Mouse (Mus musculus) lung, embryonic 14.5 days (tissue): ENCODE data around the gene Arpc1b. TPM values are rescaled to one million over a fixed set of nuclear protein-coding genes. Genes with fewer than 3 reads are reported as not detected.
A peak's percentile ranks its signal among the peaks of the same experiment; 100 is the strongest.

Experiments
- ATAC-seq: fragments of 200-750 bp; cut with Nextera tagmentation; 2 replicates; pipeline ENCODE4 v1.8.0; 2017; ENCODE audit warnings: mild to moderate bottlenecking, moderate TSS enrichment, moderate library complexity; ENCODE audit not compliant: insufficient read depth
- DNase-seq: peaks from one replicate; pipeline ENCODE4 v3.0.0-alpha.2; 2015
- H3K27ac ChIP-seq: fragments of 300-500 bp; sonication (generic); 2 replicates; pipeline ENCODE4 v1.5.1; 2014; ENCODE audit warnings: low read depth, mild to moderate bottlenecking, moderate library complexity
- H3K27me3 ChIP-seq: fragments of 300-500 bp; sonication (generic); 2 replicates; pipeline ENCODE4 v1.6.1; 2014; ENCODE audit warnings: low read length, control low read depth; ENCODE audit not compliant: insufficient read depth
- H3K36me3 ChIP-seq: fragments of 300-500 bp; sonication (generic); 2 replicates; pipeline ENCODE4 v1.6.1; 2014; ENCODE audit warnings: control low read depth; ENCODE audit not compliant: insufficient read depth
- H3K4me1 ChIP-seq: fragments of 300-500 bp; sonication (generic); 2 replicates; pipeline ENCODE4 v1.6.1; 2014; ENCODE audit warnings: antibody characterized with exemption, control low read depth; ENCODE audit not compliant: insufficient read depth
- H3K4me2 ChIP-seq: fragments of 300-500 bp; sonication (generic); 2 replicates; pipeline ENCODE4 v1.6.1; 2014; ENCODE audit warnings: mild to moderate bottlenecking
- H3K4me3 ChIP-seq: fragments of 300-500 bp; sonication (generic); 2 replicates; pipeline ENCODE4 v1.5.1; 2014; ENCODE audit warnings: low read depth, low read length
- H3K9ac ChIP-seq: fragments of 300-500 bp; sonication (generic); 2 replicates; pipeline ENCODE4 v1.6.1; 2014
- H3K9me3 ChIP-seq: fragments of 300-500 bp; sonication (generic); 2 replicates; pipeline ENCODE4 v1.6.1; 2016; ENCODE audit warnings: low read depth, low read length, control low read depth
- CTCF ChIP-seq: IDR thresholded peaks from 2 replicates; pipeline ENCODE4 v1.5.1; 2016; ENCODE audit warnings: antibody characterized with exemption, low read depth
- WGBS: fragments of 180-500 bp; shearing (Covaris S2); extraction: QIAGEN DNeasy Blood & Tissue Kit; methylation state at CpG from one replicate; pipeline ENCODE4 v1.1.7; 2014; 5-methylcytosine and 5-hydroxymethylcytosine counted together
- polyA plus RNA-seq: library from polyadenylated mRNA; unstranded; fragments of >200 nt; fragmentation: Nextera tagmentation; extraction: Ambion mirVana; gene quantifications from 2 replicates; pipeline ENCODE4 v1.2.1, GENCODE M21; 2014

Gene Arpc1b
- polyA plus RNA-seq, 1 experiment from 2014 or later, result 189 TPM

GRCm38 (mm10) chr5:145115736-145116135 lies 1.7 kb downstream of the Arpc1b start:
- DNase-seq, result no peak
- 79% methylated on average over 5 of the region's 5 CpGs for WGBS
- H3K4me3 ChIP-seq, result peak overlapping the region; percentile 3; the same call in 1 of the 2 replicates

DNA sequence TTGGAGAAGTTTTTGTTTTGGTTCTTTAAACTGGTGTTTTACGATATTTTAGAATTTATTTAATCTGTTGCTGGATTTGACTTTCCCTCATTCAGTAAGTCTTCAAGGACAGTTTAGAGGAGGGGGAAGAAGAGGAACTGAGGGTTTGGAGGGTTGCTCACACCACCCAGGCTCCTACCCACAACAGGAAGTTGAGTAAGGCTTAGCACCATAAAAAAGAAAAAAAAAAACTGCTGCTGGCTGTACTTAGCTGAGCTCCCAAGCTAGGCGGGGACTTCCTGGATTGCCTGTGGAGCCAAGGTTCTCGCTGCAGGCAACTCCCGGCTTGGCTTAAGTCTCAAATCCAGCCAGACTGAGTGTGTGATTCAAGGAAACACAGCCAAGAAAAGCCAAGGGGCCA lies 2.3 kb downstream of the Arpc1b start:
- 27% methylated on average over 4 of the region's 4 CpGs for WGBS
- ATAC-seq (peak; percentile 53), DNase-seq (peak; percentile 90)
- Histone ChIP-seq H3K27me3 (no peaks in the 10 kb centered on the region), H3K4me1 (no peaks in the 10 kb centered on the region), H3K9ac (no peak overlapping the region), H3K4me3 (peak overlapping the region; percentile 3; the same call in 1 of the 2 replicates), H3K27ac (peak overlapping the region; percentile 88), H3K9me3 (no peaks in the 10 kb centered on the region), H3K36me3 (no peaks in the 10 kb centered on the region), H3K4me2 (peak overlapping the region; percentile 78)
- TF ChIP-seq CTCF, result no peak

More at GRCm38 (mm10) chr5:145115736-145116135, 1.7 kb downstream of the Arpc1b start:
- Histone ChIP-seq H3K4me2 (peak overlapping the region; percentile 78), H3K27ac (peak overlapping the region; percentile 88), H3K9me3 (no peaks in the 10 kb centered on the region), H3K9ac (no peak overlapping the region), H3K4me1 (no peaks in the 10 kb centered on the region), H3K36me3 (peaks cover 2% of the 10 kb centered on the region; the same call in 1 of the 2 replicates), H3K27me3 (no peaks in the 10 kb centered on the region)
- TF ChIP-seq CTCF, result no peak
- no peak for ATAC-seq

GRCm38 (mm10) chr5:145116916-145117315 lies 2.9 kb downstream of the Arpc1b start:
- no peak overlapping the region for H3K9ac ChIP-seq
- no peaks in the 10 kb centered on the region for H3K4me1 ChIP-seq
- 0 out of 2 replicates have a peak overlapping the region, but pooled peaks have one; percentile 3 for H3K4me3 ChIP-seq
- no peaks in the 10 kb centered on the region for H3K9me3 ChIP-seq
- H3K27me3 ChIP-seq, result no peaks in the 10 kb centered on the region
- H3K36me3 ChIP-seq, result peaks cover 2% of the 10 kb centered on the region; the same call in 1 of the 2 replicates
- ATAC-seq (peak; percentile 25; the same call in 1 of the 2 replicates), DNase-seq (peak; percentile 85)
- TF ChIP-seq CTCF, result peak; percentile 76
- H3K27ac ChIP-seq, result peak overlapping the region; percentile 88
- peak overlapping the region; percentile 78 for H3K4me2 ChIP-seq
- 36% methylated on average over 10 of the region's 10 CpGs for WGBS

GRCm38 (mm10) chr5:145118005-145118404 lies 4.0 kb downstream of the Arpc1b start:
- ATAC-seq, result no peak
- DNase-seq, result no peak
- WGBS, result 50% methylated on average over 6 of the region's 6 CpGs
- Histone ChIP-seq H3K27me3 (no peaks in the 10 kb centered on the region), H3K9ac (no peak overlapping the region), H3K4me2 (no peak overlapping the region), H3K36me3 (peaks cover 12% of the 10 kb centered on the region), H3K4me3 (no peak overlapping the region), H3K9me3 (no peaks in the 10 kb centered on the region), H3K4me1 (no peaks in the 10 kb centered on the region), H3K27ac (no peak overlapping the region)
- no peak for TF ChIP-seq CTCF

- Histone ChIP-seq H3K4me1 (no peaks in the 10 kb centered on the region), H3K27me3 (no peaks in the 10 kb centered on the region), H3K4me3 (no peak overlapping the region), H3K9me3 (no peaks in the 10 kb centered on the region), H3K27ac (no peak overlapping the region), H3K4me2 (no peak overlapping the region), H3K9ac (no peak overlapping the region), H3K36me3 (peaks cover 17% of the 10 kb centered on the region)
- DNase-seq (no peak), ATAC-seq (no peak)
- 90% methylated on average over 5 of the region's 5 CpGs for WGBS
- TF ChIP-seq CTCF, result no peak
These were observed 4.4 kb downstream of the Arpc1b start for GRCm38 (mm10) chr5:145118461-145118860.

DNA sequence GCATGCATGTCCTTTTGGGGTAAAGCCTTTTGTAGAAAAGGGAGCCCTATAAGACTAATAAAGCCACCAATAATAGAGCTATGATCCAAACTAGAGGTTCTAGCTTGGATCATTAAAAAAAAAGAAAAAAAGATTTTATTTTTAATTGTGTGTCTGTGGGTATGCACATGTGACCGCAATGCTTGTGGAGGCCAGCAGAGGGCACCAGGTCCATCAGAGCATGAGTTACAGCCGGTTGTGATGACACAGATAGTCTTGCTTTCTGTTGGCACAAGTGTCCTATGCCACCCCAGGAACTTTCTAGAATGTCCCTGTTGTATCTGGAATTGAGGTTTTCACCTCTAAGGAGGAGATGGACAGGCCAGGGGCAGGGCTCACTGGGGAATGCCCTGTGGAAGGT lies 5.4 kb downstream of the Arpc1b start:
- H3K9ac ChIP-seq, result no peak overlapping the region

DNA sequence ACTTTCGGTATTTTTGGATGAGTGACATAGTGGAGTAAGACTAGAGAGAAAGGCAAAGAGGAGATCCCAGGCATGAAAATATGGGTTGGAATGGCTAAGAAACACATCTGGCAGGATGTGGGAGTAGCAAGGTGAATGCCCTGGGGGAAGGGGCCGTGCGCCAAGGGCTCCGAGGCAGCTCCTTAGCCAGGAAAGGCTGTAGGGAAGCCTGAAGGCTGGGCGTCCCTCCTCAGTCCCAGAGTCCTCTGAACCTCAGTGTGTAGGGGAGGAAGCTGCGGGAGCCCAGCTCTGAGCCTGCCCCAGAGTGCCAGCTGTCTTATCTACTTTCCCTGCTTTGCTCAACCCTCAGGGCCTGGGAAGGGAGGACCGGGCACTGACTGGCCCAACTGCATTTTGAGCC lies 6.9 kb downstream of the Arpc1b start:
- Histone ChIP-seq H3K9me3 (no peaks in the 10 kb centered on the region), H3K4me3 (no peak overlapping the region), H3K27ac (no peak overlapping the region), H3K4me2 (no peak overlapping the region), H3K9ac (no peak overlapping the region), H3K27me3 (no peaks in the 10 kb centered on the region), H3K36me3 (peaks cover 41% of the 10 kb centered on the region), H3K4me1 (no peaks in the 10 kb centered on the region)
- 50% methylated on average over 7 of the region's 7 CpGs for WGBS
- ATAC-seq, result no peak
- no peak for DNase-seq
- TF ChIP-seq CTCF, result no peak

More for the DNA sequence above, 5.4 kb downstream of the Arpc1b start:
- ATAC-seq (no peak), DNase-seq (no peak)
- Histone ChIP-seq H3K4me2 (no peak overlapping the region), H3K4me1 (no peaks in the 10 kb centered on the region), H3K27ac (no peak overlapping the region), H3K27me3 (no peaks in the 10 kb centered on the region), H3K4me3 (no peak overlapping the region), H3K9me3 (no peaks in the 10 kb centered on the region), H3K36me3 (peaks cover 26% of the 10 kb centered on the region)
- TF ChIP-seq CTCF, result peak; percentile 57
- WGBS, result 91% methylated on average over 2 of the region's 2 CpGs
